Mouse (Mus musculus) embryonic fibroblast, embryonic 13.5 days (primary cell): ENCODE data around the gene Acer3.

Experiments
- CTCF ChIP-seq: IDR thresholded peaks from 2 replicates; pipeline ENCODE4 v1.5.1; 2011; ENCODE audit warnings: mild to moderate bottlenecking, control low read depth, low read length, moderate library complexity, borderline replicate concordance; ENCODE audit not compliant: insufficient read depth
- POLR2A ChIP-seq: IDR thresholded peaks from 2 replicates; pipeline ENCODE4 v1.6.1; 2011; ENCODE audit warnings: low read depth, mild to moderate bottlenecking, control low read depth, low read length, moderate library complexity

- TF ChIP-seq POLR2A: no peak
- TF ChIP-seq CTCF: no peak
Observed at GRCm38 (mm10) chr7:98186637-98187036, 134.4 kb downstream of the Acer3 start.
